ENCODE assay signal across 8 mouse cellular contexts in the genomic region with DNA sequence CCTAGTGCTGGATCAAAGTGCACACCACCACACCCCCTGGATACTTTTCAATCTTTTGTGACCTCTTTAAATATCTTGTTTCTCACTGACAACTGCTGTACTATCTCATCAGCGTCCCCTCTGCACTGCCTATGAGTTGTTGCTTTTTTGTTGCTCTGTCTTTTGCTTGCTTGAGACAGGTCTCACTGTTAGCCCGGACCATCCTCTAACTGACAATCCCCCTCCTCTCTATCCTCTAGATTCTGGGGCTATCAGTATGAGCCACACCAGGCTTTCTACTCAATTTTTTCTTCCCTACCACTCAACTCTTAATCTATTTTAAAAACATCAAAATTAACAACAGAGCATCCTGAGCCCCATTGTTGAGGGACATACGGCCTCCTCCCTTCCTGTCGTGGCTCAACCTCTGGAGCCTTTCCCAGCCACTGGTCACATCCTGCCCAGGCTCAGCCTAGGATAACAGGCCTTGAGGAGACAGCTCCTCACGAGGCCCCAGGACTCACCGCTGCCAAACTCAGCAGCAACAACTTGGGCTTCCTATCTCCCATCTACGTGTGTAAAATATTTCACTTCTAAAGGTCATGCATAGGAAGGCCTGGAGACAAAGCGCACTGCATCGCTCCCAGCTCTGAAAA. TPM values are rescaled to one million over a fixed set of nuclear protein-coding genes. Genes with fewer than 3 reads are reported as not detected.
A peak's percentile ranks its signal among the peaks of the same experiment; 100 is the strongest.
DNase-seq lines count a peak whose midpoint lies in the region; ATAC-seq lines count a peak whose summit lies in the region.

No protein-coding gene starts in this region.

- peaks cover 5% of the 10 kb centered on the region; the same call in 1 of the 2 replicates for H3K4me1 ChIP-seq in liver, embryonic 12.5 days
- H3K4me1 ChIP-seq in hindbrain, embryonic 16.5 days (ENCODE audit: control insufficient read depth, insufficient read depth, low read depth, low read length): no peaks in the 10 kb centered on the region

- no peak overlapping the region for H3K4me2 ChIP-seq in liver, embryonic 12.5 days
- H3K4me2 ChIP-seq in hindbrain, embryonic 16.5 days (ENCODE audit: low read length): no peak overlapping the region

- no peak overlapping the region for H3K4me3 ChIP-seq in liver, embryonic 12.5 days
- H3K4me3 ChIP-seq in hindbrain, embryonic 16.5 days (ENCODE audit: low read length): no peak overlapping the region

- peaks cover 18% of the 10 kb centered on the region for H3K36me3 ChIP-seq in liver, embryonic 12.5 days
- 0 out of 2 replicates have a peak, but pooled peaks cover 4% of the 10 kb centered on the region for H3K36me3 ChIP-seq in hindbrain, embryonic 16.5 days (ENCODE audit: control insufficient read depth, insufficient read depth, low read length)

- 0 out of 2 replicates have a peak overlapping the region, but pooled peaks have one; percentile 23 for H3K27ac ChIP-seq in liver, embryonic 12.5 days
- H3K27ac ChIP-seq in hindbrain, embryonic 16.5 days (ENCODE audit: low read depth, low read length): no peak overlapping the region

- H3K27me3 ChIP-seq in liver, embryonic 12.5 days (replicated peaks): no peaks in the 10 kb centered on the region
- H3K27me3 ChIP-seq in hindbrain, embryonic 16.5 days (replicated peaks; ENCODE audit: control insufficient read depth, insufficient read depth, low read length): no peaks in the 10 kb centered on the region

- no peak overlapping the region for H3K9ac ChIP-seq in liver, embryonic 12.5 days
- no peak overlapping the region for H3K9ac ChIP-seq in hindbrain, embryonic 16.5 days (ENCODE audit: low read depth, low read length)

- no peak for DNase-seq in liver
- DNase-seq in heart, adult 11 months: peak; percentile 99
- peak; percentile 74 for DNase-seq in kidney, adult 9 months
- peak; percentile 73 to 88 for DNase-seq in lung, postnatal 4 days
- no peak for DNase-seq in cerebellum, adult 9-11 months
- DNase-seq in right cerebral cortex, postnatal 36 days (ENCODE audit: low spot score in 2 of 2): no peak

- no peaks in the 10 kb centered on the region for H3K9me3 ChIP-seq in liver, embryonic 12.5 days (replicated peaks)
- H3K9me3 ChIP-seq in hindbrain, embryonic 16.5 days (ENCODE audit: control insufficient read depth, low read length): peaks cover 12% of the 10 kb centered on the region

- 57% methylated on average over 9 of the region's 9 CpGs for WGBS in liver, embryonic 12.5 days (ENCODE audit: insufficient replicate concordance)
- WGBS in hindbrain, embryonic 16.5 days: 77% methylated on average over 9 of the region's 9 CpGs

- no peak for ATAC-seq in liver, embryonic 12.5 days
- no peak for ATAC-seq in hindbrain, embryonic 16.5 days

RNA-seq across cellular contexts. Expression of gene Afg1l, which starts 20.7 kb away (rescaled TPM):
- polyA plus RNA-seq in liver, embryonic 12.5 days (2016; fragmentation: Nextera tagmentation; extraction: Ambion mirVana): 3.2 and 3.3 TPM in 2 replicates
- 9.5 and 10.1 TPM in 2 replicates for polyA plus RNA-seq in hindbrain, embryonic 16.5 days (2015; fragmentation: Nextera tagmentation; extraction: Ambion mirVana)

RNA-seq across cellular contexts. Expression of gene Snx3, which starts 44.2 kb away (rescaled TPM):
- polyA plus RNA-seq in liver, embryonic 12.5 days (2016; fragmentation: Nextera tagmentation; extraction: Ambion mirVana): 291 and 307 TPM in 2 replicates
- polyA plus RNA-seq in hindbrain, embryonic 16.5 days (2015; fragmentation: Nextera tagmentation; extraction: Ambion mirVana): 339 and 365 TPM in 2 replicates

Comparison
In these comparisons a context has a peak if more than half of its experiments do, and no peak if none do; other contexts are left out.
1. DNase-seq: peak in heart, adult 11 months (single experiment), kidney, adult 9 months (single experiment) and lung, postnatal 4 days (2 of 2); none in liver (single experiment), cerebellum, adult 9-11 months (single experiment) and right cerebral cortex, postnatal 36 days (0 of 2).